In genomic region chr19:37078064-37078463, GRCm38 (mm10) we compare ENCODE assay signal across 9 mouse cellular contexts.
DNase-seq lines count a peak whose midpoint lies in the region; ATAC-seq lines count a peak whose summit lies in the region.
"Had no signal": no experiment of that assay in that cellular context is flagged by ENCODE, and none has a peak within 500 bp of the region (broad histone marks: within the 10 kb centered on the region; RNA-seq: fewer than 3 reads in every experiment).

No protein-coding gene starts in this region.

- no peaks in the 10 kb centered on the region for H3K27me3 ChIP-seq in heart, embryonic 14.5 days (ENCODE audit: control insufficient read depth, insufficient read depth, low read length)

- H3K9ac ChIP-seq in heart, embryonic 14.5 days (ENCODE audit: low read length), result no peak overlapping the region
- H3K9ac ChIP-seq: liver, embryonic 14.5 days had no signal

- peak; percentile 78 for ATAC-seq in heart, embryonic 14.5 days (ENCODE audit: insufficient number of reproducible peaks, insufficient read depth, low FRiP score, low read depth)
- no peak for ATAC-seq in megakaryocyte progenitor cell, adult 5-6 weeks (replicated peaks; ENCODE audit: poor library complexity)

- peak overlapping the region; percentile 26 to 61; a peak in 3 of 4 replicates for H3K27ac ChIP-seq in heart, embryonic 14.5 days (replicated peaks in 1 of 2; ENCODE audit: control insufficient read depth in 1 of 2, insufficient read depth in 1 of 2, low read depth in 2 of 2, low read length in 2 of 2)
- peak overlapping the region; percentile 78 for H3K27ac ChIP-seq in macrophage
- H3K27ac ChIP-seq: liver, embryonic 14.5 days had no signal

- H3K4me2 ChIP-seq in heart, embryonic 14.5 days (ENCODE audit: low read length), result no peak overlapping the region

- peaks cover 20 to 61% of the 10 kb centered on the region in 2 experiments for H3K4me1 ChIP-seq in heart, embryonic 14.5 days (ENCODE audit: control insufficient read depth in 2 of 2, insufficient read depth in 2 of 2, low read length in 2 of 2)

- H3K79me2 ChIP-seq in macrophage (ENCODE audit: inconsistent target), result no peaks in the 10 kb centered on the region

- no peak overlapping the region for H3K4me3 ChIP-seq in heart, embryonic 14.5 days (ENCODE audit: control insufficient read depth in 1 of 2, insufficient read depth in 1 of 2, low read depth in 1 of 2, low read length in 2 of 2)
- no peak overlapping the region for H3K4me3 ChIP-seq in macrophage (ENCODE audit: inconsistent target)

- WGBS in heart, embryonic 14.5 days, result 23% methylated on average over 4 of the region's 4 CpGs
- WGBS in macrophage (ENCODE audit: missing documents), result 51% methylated on average over 4 of the region's 4 CpGs

- H3K36me3 ChIP-seq in heart, embryonic 14.5 days (ENCODE audit: control insufficient read depth, insufficient read depth, low read length), result no peaks in the 10 kb centered on the region
- no peaks in the 10 kb centered on the region for H3K36me3 ChIP-seq in macrophage (ENCODE audit: inconsistent target)

- peak; percentile 16 for DNase-seq in embryo, embryonic 10 days (ENCODE audit: low spot score)
- no peak for DNase-seq in embryo, embryonic 9.5 days (ENCODE audit: extremely low spot score)
- DNase-seq in right cerebral cortex, adult 18-20 months, result peak; percentile 71
- DNase-seq in right cerebral cortex, postnatal 10 days (ENCODE audit: low spot score in 2 of 2), result no peak
- no peak for DNase-seq in thymus, postnatal 36 days

- H3K9me3 ChIP-seq in heart, embryonic 14.5 days (ENCODE audit: control insufficient read depth, low read length), result no peaks in the 10 kb centered on the region

Comparison
In these comparisons a context has a peak if more than half of its experiments do, and no peak if none do; other contexts are left out.
1. DNase-seq: peak in embryo, embryonic 10 days (single experiment) and right cerebral cortex, adult 18-20 months (single experiment); none in embryo, embryonic 9.5 days (single experiment), right cerebral cortex, postnatal 10 days (0 of 2) and thymus, postnatal 36 days (0 of 2).